In the genomic region with DNA sequence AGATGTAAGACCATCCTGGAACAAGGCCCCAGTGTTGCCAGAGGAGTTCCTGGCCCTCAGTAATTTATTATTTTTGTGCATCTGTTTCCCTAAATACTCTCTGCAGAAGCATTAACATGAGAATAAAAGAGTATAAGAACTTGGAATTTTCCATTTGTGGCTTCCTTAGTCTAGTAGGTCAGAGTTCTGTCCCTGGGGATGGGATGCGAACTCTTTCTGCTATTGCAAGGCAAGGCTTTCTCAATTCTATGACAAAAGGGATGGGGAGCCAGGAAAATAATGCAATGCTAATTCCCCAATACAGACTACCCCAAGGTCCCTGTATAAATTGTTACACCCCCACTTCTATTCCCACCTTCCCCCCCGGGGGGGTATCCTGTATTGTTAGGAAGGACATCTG, we compare ENCODE assay signal across 17 mouse cellular contexts.
DNase-seq lines count a peak whose midpoint lies in the region; ATAC-seq and TF ChIP-seq lines count a peak whose summit lies in the region.
"Had no signal": no experiment of that assay in that cellular context is flagged by ENCODE, and none has a peak within 500 bp of the region (broad histone marks: within the 10 kb centered on the region; RNA-seq: fewer than 3 reads in every experiment).

No protein-coding gene starts in this region.

- H3K9ac ChIP-seq in kidney, embryonic 14.5 days (ENCODE audit: low read depth, low read length) = no peak overlapping the region
- H3K9ac ChIP-seq: embryonic facial prominence, embryonic 12.5 days; hindbrain, embryonic 13.5 days; limb, embryonic 12.5 days; liver, embryonic 15.5 days had no signal

- peak; percentile 53 for DNase-seq in gastrocnemius, adult 18-20 months (ENCODE audit: low spot score)
- DNase-seq in gastrocnemius, postnatal 10 days = no peak
- DNase-seq in kidney, adult 9 months = peak; percentile 16
- DNase-seq in adipocyte (ENCODE audit: low spot score) = peak; percentile 73
- DNase-seq in kidney, postnatal 36 days = peak; percentile 17 to 30
- DNase-seq in cerebellum, adult 2 months = no peak
- DNase-seq: adrenal gland, adult 8-10 months; cerebellum, adult 9-10 months; retina, postnatal 1 day; thymus, adult 2 months had no signal

- no peaks in the 10 kb centered on the region for H3K36me3 ChIP-seq in kidney, embryonic 14.5 days (ENCODE audit: control insufficient read depth, insufficient read depth, low read length)
- H3K36me3 ChIP-seq: embryonic facial prominence, embryonic 12.5 days; hindbrain, embryonic 13.5 days; limb, embryonic 12.5 days; liver, embryonic 15.5 days had no signal

- H3K27ac ChIP-seq in kidney, embryonic 14.5 days (ENCODE audit: low read depth, low read length) = no peak overlapping the region
- H3K27ac ChIP-seq in cerebellum, adult 2 months (ENCODE audit: insufficient read depth, low read length) = no peak overlapping the region
- H3K27ac ChIP-seq: embryonic facial prominence, embryonic 12.5 days; hindbrain, embryonic 13.5 days; limb, embryonic 12.5 days; liver, embryonic 15.5 days had no signal

- no peak for ATAC-seq in kidney, embryonic 14.5 days (ENCODE audit: low FRiP score, low TSS enrichment)
- ATAC-seq: forebrain, embryonic 14.5 days had no signal

- H3K4me2 ChIP-seq in kidney, embryonic 14.5 days (replicated peaks; ENCODE audit: low read depth, low read length) = no peak overlapping the region
- H3K4me2 ChIP-seq: embryonic facial prominence, embryonic 12.5 days; hindbrain, embryonic 13.5 days; limb, embryonic 12.5 days; liver, embryonic 15.5 days; midbrain, embryonic 11.5 days had no signal

- H3K27me3 ChIP-seq in kidney, embryonic 14.5 days (ENCODE audit: control insufficient read depth, insufficient read depth, low read length) = no peaks in the 10 kb centered on the region
- H3K27me3 ChIP-seq in cerebellum, adult 2 months (ENCODE audit: control insufficient read depth, insufficient read depth, low read length) = no peaks in the 10 kb centered on the region
- H3K27me3 ChIP-seq: embryonic facial prominence, embryonic 12.5 days; hindbrain, embryonic 13.5 days; limb, embryonic 12.5 days; liver, embryonic 15.5 days had no signal

- no peaks in the 10 kb centered on the region for H3K4me1 ChIP-seq in kidney, embryonic 14.5 days (ENCODE audit: control insufficient read depth, insufficient read depth, low read length)
- H3K4me1 ChIP-seq in cerebellum, adult 2 months (ENCODE audit: control insufficient read depth, insufficient read depth, low read length) = no peaks in the 10 kb centered on the region
- H3K4me1 ChIP-seq: embryonic facial prominence, embryonic 12.5 days; hindbrain, embryonic 13.5 days; liver, embryonic 15.5 days had no signal

- no peak for TF ChIP-seq CTCF in cerebellum, adult 2 months (IDR thresholded peaks at IDR 0.05; ENCODE audit: borderline replicate concordance, insufficient read depth, low read depth, low read length)

- no peak for TF ChIP-seq POLR2A in cerebellum, adult 2 months (IDR thresholded peaks at IDR 0.05; ENCODE audit: borderline replicate concordance, insufficient read depth, low read length)

- no peak overlapping the region for H3K4me3 ChIP-seq in kidney, embryonic 14.5 days (ENCODE audit: low read length)
- H3K4me3 ChIP-seq in cerebellum, adult 2 months (replicated peaks; ENCODE audit: insufficient read depth, low read depth, low read length) = no peak overlapping the region
- H3K4me3 ChIP-seq: embryonic facial prominence, embryonic 12.5 days; hindbrain, embryonic 13.5 days; limb, embryonic 12.5 days; liver, embryonic 15.5 days had no signal

- no peaks in the 10 kb centered on the region for H3K9me3 ChIP-seq in kidney, embryonic 14.5 days (ENCODE audit: control insufficient read depth, low read length)
- H3K9me3 ChIP-seq: embryonic facial prominence, embryonic 12.5 days; hindbrain, embryonic 13.5 days; limb, embryonic 12.5 days; liver, embryonic 15.5 days had no signal

- WGBS in kidney, embryonic 14.5 days = 82% methylated on average over 2 of the region's 2 CpGs
- WGBS in cerebellum, adult 2 months = 88% methylated on average over 2 of the region's 2 CpGs

Comparison
In these comparisons a context has a peak if more than half of its experiments do, and no peak if none do; other contexts are left out.
1. DNase-seq: peak in gastrocnemius, adult 18-20 months (single experiment), kidney, adult 9 months (single experiment), adipocyte (single experiment) and kidney, postnatal 36 days (2 of 2); none in gastrocnemius, postnatal 10 days (single experiment) and cerebellum, adult 2 months (0 of 2).